Mouse (Mus musculus) forebrain, embryonic 15.5 days (tissue): ENCODE measurements around the gene Fbxo34. TPM values are rescaled to one million over a fixed set of nuclear protein-coding genes. Genes with fewer than 3 reads are reported as not detected.

ENCODE experiments used
- ATAC-seq: fragments of 200-750 bp; cut with Nextera tagmentation; replicated peaks from 2 replicates; pipeline ENCODE4 v1.8.0; 2017; ENCODE audit warnings: mild to moderate bottlenecking, moderate TSS enrichment, moderate library complexity
- H3K27ac ChIP-seq: fragments of 300-500 bp; sonication (generic); replicated peaks from 2 replicates; pipeline ENCODE4 v1.5.1; 2015; ENCODE audit warnings: mild to moderate bottlenecking, inconsistent platforms
- H3K27me3 ChIP-seq: fragments of 300-500 bp; sonication (generic); 2 replicates; pipeline ENCODE4 v1.6.1; 2015; ENCODE audit warnings: inconsistent platforms
- H3K36me3 ChIP-seq: fragments of 300-500 bp; sonication (generic); 2 replicates; pipeline ENCODE4 v1.6.1; 2015; ENCODE audit warnings: mild to moderate bottlenecking, inconsistent platforms
- H3K4me1 ChIP-seq: fragments of 300-500 bp; sonication (generic); 2 replicates; pipeline ENCODE4 v1.6.1; 2015; ENCODE audit warnings: inconsistent platforms
- H3K4me2 ChIP-seq: fragments of 300-500 bp; sonication (generic); replicated peaks from 2 replicates; pipeline ENCODE4 v1.6.1; 2015; ENCODE audit warnings: mild to moderate bottlenecking, inconsistent platforms
- H3K4me3 ChIP-seq: fragments of 300-500 bp; sonication (generic); 2 replicates; pipeline ENCODE4 v1.5.1; 2015; ENCODE audit warnings: mild to moderate bottlenecking, inconsistent platforms
- H3K9ac ChIP-seq: fragments of 300-500 bp; sonication (generic); replicated peaks from 2 replicates; pipeline ENCODE4 v1.6.1; 2015; ENCODE audit warnings: mild to moderate bottlenecking, inconsistent platforms
- H3K9me3 ChIP-seq: fragments of 300-500 bp; sonication (generic); 2 replicates; pipeline ENCODE4 v1.6.1; 2016; ENCODE audit warnings: inconsistent platforms
- WGBS: fragments of 180-500 bp; shearing (Covaris S2); methylation state at CpG from one replicate; pipeline ENCODE4 v1.1.7; 2015; ENCODE audit warnings: mixed read lengths; 5-methylcytosine and 5-hydroxymethylcytosine counted together
- polyA plus RNA-seq: library from polyadenylated mRNA; unstranded; fragments of >200 nt; fragmentation: Nextera tagmentation; extraction: Ambion mirVana; gene quantifications from 2 replicates; pipeline ENCODE4 v1.2.1, GENCODE M21; 2015

The Fbxo34 gene
- polyA plus RNA-seq, 1 experiment from 2014 or later, result 22.5 TPM

GRCm38 (mm10) chr14:47578086-47578485 is 127.9 kb downstream of the Fbxo34 start:
- Histone ChIP-seq H3K27me3 (0 out of 2 replicates have a peak, but pooled peaks cover 3% of the 10 kb centered on the region), H3K27ac (no peak overlapping the region), H3K36me3 (no peaks in the 10 kb centered on the region), H3K4me3 (no peak overlapping the region), H3K4me2 (no peak overlapping the region), H3K4me1 (no peaks in the 10 kb centered on the region), H3K9me3 (no peaks in the 10 kb centered on the region), H3K9ac (no peak overlapping the region)
- no peak for ATAC-seq
- WGBS, result 63% methylated on average over 2 of the region's 2 CpGs

- no peak overlapping the region for H3K9ac ChIP-seq
- no peaks in the 10 kb centered on the region for H3K36me3 ChIP-seq
- H3K27me3 ChIP-seq, result 0 out of 2 replicates have a peak, but pooled peaks cover 3% of the 10 kb centered on the region
- 52% methylated on average over 1 of the region's 1 CpGs for WGBS
- no peak overlapping the region for H3K27ac ChIP-seq
- H3K9me3 ChIP-seq, result no peaks in the 10 kb centered on the region
- no peak for ATAC-seq
- H3K4me3 ChIP-seq, result no peak overlapping the region
- no peaks in the 10 kb centered on the region for H3K4me1 ChIP-seq
- no peak overlapping the region for H3K4me2 ChIP-seq
Measured at GRCm38 (mm10) chr14:47581280-47581679, 131.1 kb downstream of the Fbxo34 start.

Other genes starting within 250 kb of the Fbxo34 start
- 17.7 and 19.9 TPM in 2 replicates for gene Wdhd1, start 173.6 kb upstream of the Fbxo34 start, polyA plus RNA-seq
- 3.1 and 3.6 TPM in 2 replicates for gene Socs4, start 173.5 kb upstream of the Fbxo34 start, polyA plus RNA-seq
- gene Mapk1ip1l, start 152.2 kb upstream of the Fbxo34 start, polyA plus RNA-seq, result 58.8 and 59.7 TPM in 2 replicates
- gene Lgals3, start 82.7 kb upstream of the Fbxo34 start, polyA plus RNA-seq, result 1.8 and 2.6 TPM in 2 replicates
- 17.7 and 22.4 TPM in 2 replicates for gene Dlgap5, start 32.0 kb upstream of the Fbxo34 start, polyA plus RNA-seq
- gene Atg14, start 120.2 kb downstream of the Fbxo34 start, polyA plus RNA-seq, result 21.8 and 22.6 TPM in 2 replicates
- gene Ktn1, start 198.0 kb downstream of the Fbxo34 start, polyA plus RNA-seq, result 63.7 and 68.3 TPM in 2 replicates